Mouse (Mus musculus): ENCODE measurements around the gene Lpxn. TPM values are rescaled to one million over a fixed set of nuclear protein-coding genes. Genes with fewer than 3 reads are reported as not detected.
A peak's percentile ranks its signal among the peaks of the same experiment; 100 is the strongest.

Lpxn gene
- total RNA-seq (2021), result 1 to 10 TPM in 1 of 2 experiments, under 1 TPM in 1; 0.87 to 2.2 TPM
- long read RNA-seq, experiment 1, partial matches to known transcripts, result 0 of 1 reads
- long read RNA-seq, experiment 1, other reads (novel, unspliced or antisense), result 0 of 1 reads
- long read RNA-seq, experiment 2, result 0 reads

DNA sequence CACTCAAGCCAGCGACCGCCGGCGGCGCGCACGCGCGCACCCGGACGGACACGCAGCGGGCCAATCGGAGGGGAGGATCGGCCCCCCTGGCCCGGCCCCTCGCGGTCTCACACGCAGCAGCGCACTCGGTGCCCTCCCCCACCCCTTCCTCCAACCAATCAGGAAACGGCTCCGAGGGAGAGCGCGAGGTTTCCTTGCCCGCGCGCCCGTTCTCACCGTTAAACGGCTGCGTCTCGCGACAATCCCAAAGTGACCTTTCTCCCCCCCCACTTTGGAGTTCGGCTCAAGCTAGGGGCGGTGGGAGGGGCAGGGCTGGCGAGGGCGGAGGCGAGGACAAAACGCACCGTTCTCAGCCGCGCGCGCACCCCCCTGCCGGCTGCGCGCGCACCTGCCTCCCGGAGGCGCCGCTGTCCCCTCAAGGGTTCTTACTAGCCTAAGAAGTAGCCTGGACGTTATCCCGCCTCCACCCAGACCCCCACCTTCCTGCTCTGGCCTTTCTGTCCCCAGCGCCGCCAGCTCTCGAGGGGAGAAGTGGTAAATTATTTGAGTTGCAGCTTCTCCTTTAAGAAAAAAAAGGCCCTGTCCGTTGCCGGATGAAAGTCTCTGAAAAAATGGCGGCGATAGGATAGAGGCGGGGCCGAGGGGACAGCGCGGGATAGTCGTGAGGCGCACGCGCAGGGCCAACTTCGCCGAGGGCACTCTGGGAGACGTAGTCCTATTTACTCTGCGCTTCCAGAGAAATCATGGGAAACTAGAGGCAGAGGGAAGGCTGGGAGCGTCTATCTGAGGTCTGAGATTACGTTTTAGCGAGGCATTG is at the start of gene Lpxn, which contains the start of gene Zfp91:
Gene Lpxn (plus strand): TSS at position 683 of the 817 bp plus-strand sequence.
Gene Zfp91 (minus strand): TSS at position 616 of the 817 bp plus-strand sequence.
- peak; percentile 96 to 99 for DNase-seq

GRCm38 (mm10) chr19:12756286-12756685 is 39.7 kb upstream of the Lpxn start:
- DNase-seq, result no peak

- no peak for DNase-seq
Measured at GRCm38 (mm10) chr19:12758936-12759478, 37.0 kb upstream of the Lpxn start.

GRCm38 (mm10) chr19:12759656-12760055 is 36.3 kb upstream of the Lpxn start:
- DNase-seq, result peak; percentile 39 to 55

- peak in 1 of 2 experiments; percentile 13 for DNase-seq
Measured at GRCm38 (mm10) chr19:12762212-12763130, 33.5 kb upstream of the Lpxn start.

GRCm38 (mm10) chr19:12765308-12765707 is 30.7 kb upstream of the Lpxn start, which contains the start of gene Cntf:
Cntf (minus strand) TSS chr19:12765632.
- DNase-seq, result no peak

DNA sequence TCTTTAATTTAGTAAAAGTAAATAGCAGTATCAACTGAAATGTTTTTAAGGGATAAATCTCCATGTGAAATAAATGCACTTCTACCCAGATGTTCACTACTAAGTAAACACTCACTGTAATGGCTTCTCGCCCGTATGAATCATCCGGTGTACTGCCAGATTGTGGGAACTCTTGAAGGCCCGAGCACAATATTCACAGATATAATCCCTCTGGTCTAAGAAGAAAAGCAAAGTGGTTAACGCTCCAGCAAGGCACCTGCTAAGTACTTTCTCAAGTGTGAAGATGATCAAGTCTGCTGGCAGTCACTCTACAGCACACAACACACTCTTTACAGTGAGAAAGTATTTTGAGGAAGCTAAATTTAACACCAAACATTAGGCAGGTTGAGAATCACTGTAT is 25.1 kb upstream of the Lpxn start:
- DNase-seq, result peak; percentile 69 to 70

- no peak for DNase-seq
Measured at GRCm38 (mm10) chr19:12780437-12780836, 15.6 kb upstream of the Lpxn start.

GRCm38 (mm10) chr19:12786803-12787395 is 9.1 kb upstream of the Lpxn start:
- DNase-seq, result no peak

DNA sequence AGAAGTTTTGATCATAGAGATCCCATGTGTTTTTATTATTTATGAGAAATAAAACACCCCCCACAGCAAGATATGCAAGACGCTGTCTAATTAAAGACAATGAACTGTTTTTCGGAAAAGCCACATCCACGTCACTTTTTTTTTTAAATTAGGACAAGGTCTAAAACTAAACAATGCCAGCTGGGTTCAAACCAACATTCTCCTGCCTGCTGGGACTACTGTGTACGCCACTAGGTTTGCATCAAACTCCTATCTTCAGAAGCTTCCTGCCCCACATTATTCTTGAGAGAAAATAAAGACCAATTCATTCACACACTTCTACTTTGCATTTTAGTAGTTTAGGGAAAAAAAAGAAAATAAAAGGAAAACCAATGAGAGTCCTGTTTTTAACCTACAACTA is 8.3 kb upstream of the Lpxn start:
- no peak for DNase-seq

DNA sequence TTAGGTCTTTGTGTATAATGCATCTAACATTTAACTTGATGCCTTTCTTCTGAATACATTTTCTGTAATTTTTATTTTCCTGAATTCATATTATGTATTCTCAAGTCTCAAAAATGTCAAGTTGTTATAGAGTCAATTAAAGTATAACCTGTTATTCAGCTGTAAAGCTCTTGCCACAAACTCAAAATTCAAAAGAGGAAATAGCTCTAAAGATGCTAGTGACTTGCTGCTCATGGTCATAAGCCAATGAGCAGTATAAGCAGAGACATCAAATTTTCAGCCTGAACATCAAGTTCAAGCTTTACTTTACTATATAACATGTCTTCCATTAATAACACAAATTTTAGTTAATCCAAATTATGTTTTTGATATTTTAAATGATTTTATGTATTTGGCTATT is 3.6 kb upstream of the Lpxn start:
- no peak for DNase-seq

- peak; percentile 96 for DNase-seq
Measured at GRCm38 (mm10) chr19:12794056-12795044, 1.6 kb upstream of the Lpxn start.

GRCm38 (mm10) chr19:12795110-12795509 is 883 bp upstream of the Lpxn start:
- DNase-seq, result no peak

GRCm38 (mm10) chr19:12796328-12796931 is 437 bp downstream of the Lpxn start:
- peak in 1 of 2 experiments; percentile 76 for DNase-seq

GRCm38 (mm10) chr19:12797071-12797470 is 1.1 kb downstream of the Lpxn start:
- DNase-seq, result peak; percentile 38 to 53

DNA sequence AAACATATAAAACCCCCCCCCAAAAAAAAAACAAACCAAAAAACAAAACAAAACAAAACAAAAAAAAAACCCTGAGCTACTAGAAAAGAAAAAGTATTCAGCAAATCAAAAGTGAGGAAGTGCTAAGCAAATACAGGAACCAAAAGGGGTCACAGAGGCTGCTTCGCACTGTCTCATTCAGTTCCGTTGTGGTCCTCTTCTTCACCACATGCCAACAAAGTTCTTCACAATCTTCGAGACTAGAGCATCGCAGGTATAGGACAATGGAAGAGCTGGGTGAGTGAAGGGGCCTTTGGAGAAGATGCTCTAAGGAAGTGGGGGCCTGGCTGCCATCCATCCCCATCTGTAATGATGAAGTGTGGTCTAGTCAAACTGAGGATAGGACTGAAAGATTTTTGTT is 2.4 kb downstream of the Lpxn start:
- DNase-seq, result peak in 1 of 2 experiments; percentile 44

GRCm38 (mm10) chr19:12799081-12799480 is 3.1 kb downstream of the Lpxn start:
- no peak for DNase-seq

- DNase-seq, result no peak
Measured at GRCm38 (mm10) chr19:12800621-12801020, 4.6 kb downstream of the Lpxn start.

- peak in 1 of 2 experiments; percentile 36 for DNase-seq
Measured at GRCm38 (mm10) chr19:12801046-12801445, 5.1 kb downstream of the Lpxn start.

GRCm38 (mm10) chr19:12802830-12803229 is 6.8 kb downstream of the Lpxn start:
- no peak for DNase-seq

Measured in heart, adult 18-20 months (tissue).